Mouse (Mus musculus): ENCODE results near the gene Thy1. TPM values are rescaled to one million over a fixed set of nuclear protein-coding genes. Genes with fewer than 3 reads are reported as not detected.

Thy1 gene
- total RNA-seq, 1 experiment from 2014 or later: 35.7 TPM

DNA sequence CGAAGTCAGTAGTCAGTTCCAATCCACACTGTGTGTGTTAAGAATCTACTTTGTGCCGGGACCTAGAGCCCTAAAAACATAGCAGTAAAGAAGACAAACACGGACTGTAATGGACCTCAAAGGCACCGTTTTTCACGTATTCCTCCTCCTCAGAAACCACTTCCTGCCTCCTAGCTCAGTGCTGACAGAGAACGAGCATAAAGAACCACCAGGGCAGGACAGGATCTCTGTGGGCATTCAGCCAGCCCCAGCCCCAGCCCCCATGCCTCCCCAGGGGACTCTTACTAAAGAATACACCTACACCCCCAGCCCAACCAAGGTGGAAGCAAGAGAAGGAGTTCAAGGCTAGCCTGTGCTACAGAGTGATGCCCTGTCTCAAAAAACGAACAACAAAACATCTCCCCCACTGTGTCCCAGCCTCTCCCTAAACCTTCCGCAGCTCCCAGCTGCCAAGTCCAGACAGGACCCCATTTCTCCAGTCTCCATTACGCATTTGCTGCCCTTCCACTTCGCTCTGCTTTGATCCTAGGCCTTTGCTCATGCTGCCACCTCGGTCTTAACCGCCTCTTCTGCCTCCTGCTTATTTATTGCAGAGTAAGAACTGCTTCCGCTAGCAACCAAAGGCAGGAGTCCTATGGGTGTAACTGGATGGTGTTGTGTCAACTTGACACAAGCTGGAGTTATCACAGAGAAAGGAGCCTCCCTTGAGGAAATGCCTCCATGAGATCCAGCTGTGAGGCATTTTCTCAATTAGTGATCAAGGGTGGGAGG is 9.0 kb upstream of the Thy1 start:
- DNase-seq: no peak

DNA sequence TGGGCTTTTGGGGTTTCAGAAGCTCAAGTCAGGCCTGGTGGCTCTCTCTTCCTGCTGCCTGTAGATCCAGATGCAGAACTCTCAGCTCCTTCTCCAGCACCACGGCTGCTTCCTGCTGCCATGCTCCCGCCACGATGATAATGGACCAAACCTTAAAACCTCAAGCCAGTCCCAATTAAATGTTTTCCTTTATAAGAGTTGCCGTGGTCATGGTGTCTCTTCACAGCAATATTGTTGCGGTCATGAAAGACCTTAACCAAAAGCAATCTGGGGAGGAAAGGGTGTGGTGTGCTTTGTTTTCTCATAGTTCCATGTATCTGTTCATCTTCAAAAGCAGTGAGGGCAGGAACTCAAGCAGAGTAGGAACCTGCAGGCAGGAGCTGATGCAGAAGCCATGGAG is 6.1 kb upstream of the Thy1 start:
- DNase-seq: no peak

DNA sequence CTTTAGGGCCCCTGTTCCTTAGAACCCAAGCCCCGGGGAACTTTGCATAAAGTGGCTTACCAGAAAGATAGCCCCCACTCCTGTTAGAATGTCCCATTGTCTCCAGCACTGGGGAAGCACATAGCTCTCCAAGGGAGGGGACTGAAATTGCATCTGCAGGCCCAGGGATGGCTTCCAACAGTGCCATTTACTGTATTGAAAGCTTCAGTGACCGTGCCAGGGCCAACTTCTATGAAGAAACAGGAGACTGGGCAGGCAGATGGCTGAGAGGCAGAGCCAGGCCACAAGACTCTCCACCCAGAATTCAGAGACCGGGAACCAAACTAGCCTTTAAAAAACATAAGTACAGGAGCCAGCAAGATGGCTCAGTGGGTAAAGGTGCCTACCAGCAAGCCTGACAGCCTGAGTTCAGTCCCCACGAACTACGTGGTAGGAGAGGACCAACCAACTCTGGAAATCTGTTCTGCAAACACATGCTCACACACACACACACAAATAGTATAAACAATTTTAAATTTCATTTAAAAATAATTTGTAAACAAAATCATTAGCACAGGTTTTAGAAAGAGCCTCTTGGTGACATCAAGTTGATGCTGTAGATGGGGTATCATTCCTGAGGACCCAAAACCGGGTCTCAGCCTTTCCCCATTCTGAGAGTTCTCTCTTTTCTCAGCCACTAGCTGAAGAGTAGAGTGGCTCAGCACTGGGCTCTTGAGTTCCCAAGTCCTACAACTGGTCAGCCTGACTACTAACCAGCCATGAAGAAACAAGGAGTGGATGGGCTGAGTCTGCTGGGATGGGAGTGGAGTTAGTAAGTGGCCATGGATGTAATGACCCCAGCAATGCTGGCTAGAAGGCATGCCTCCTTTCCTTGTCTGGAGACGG is 1.4 kb upstream of the Thy1 start:
- no peak for DNase-seq

DNA sequence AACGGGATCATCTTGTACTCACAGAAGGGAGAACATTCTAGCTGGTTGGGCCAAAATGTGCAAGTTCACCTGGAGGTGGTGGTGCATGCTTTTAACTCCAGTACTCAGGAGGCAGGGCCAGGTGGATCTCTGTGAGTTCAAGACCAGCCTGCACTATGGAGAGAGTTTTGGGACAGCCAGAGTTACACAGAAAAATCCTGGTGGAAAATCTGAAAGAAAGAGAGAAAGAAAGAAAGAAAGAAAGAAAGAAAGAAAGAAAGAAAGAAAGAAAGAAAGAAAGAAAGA is 846 bp upstream of the Thy1 start:
- DNase-seq: no peak

DNA sequence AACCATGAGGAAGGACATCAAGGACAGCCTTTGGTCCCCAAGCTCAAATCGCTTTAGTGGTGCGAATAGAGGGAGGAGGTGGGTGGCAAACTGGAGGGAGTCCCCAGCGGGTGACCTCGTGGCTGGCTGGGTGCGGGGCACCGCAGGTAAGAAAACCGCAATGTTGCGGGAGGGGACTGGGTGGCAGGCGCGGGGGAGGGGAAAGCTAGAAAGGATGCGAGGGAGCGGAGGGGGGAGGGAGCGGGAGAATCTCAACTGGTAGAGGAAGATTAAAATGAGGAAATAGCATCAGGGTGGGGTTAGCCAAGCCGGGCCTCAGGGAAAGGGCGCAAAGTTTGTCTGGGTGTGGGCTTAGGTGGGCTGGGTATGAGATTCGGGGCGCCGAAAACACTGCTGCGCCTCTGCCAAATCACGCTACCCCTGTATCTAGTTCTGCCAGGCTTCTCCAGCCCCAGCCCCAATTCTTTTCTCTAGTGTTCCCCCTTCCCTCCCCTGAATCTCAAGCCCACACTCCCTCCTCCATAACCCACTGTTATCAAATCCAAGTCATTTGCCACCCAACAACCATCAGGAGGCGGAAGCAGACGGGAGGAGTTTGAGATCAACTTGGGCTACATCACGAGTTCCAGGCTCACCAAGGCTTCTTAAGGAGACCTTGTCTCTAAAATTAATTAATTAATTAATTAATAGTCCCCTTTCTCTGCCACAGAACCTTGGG is 683 bp downstream of the Thy1 start:
- DNase-seq: peak; percentile 32

DNA sequence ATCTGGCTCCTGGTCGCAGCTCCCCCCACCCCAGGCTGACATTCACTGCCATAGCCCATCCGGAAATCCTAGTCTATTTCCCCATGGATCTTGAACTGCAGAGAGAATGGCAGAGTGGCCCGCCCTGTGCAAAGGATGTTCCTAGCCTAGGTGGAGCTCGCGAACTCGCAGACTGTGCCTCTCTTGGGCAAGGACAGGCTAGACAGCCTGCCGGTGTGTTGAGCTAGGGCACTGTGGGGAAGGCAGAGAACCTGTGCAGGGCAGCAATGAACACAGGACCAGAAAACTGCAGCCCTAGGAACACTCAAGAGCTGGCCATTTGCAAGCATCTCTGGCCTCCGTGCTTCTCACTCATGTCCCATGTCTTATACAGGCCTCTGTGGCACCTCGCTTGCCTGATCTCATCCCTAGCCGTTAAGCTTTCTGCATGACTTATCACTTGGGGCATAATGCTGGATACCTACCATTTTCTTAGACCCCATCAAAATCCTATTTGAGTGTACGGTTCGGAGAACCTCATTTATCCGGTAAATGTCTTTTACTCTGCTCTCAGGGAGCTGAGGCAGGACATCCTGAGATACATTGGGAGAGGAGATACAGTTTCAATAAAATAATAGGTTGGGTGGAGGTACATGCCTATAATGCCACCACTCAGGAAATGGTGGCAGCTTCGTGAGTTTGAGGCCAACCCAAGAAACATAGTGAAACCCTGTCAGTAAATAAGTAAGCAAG is 1.4 kb downstream of the Thy1 start:
- no peak for DNase-seq

DNA sequence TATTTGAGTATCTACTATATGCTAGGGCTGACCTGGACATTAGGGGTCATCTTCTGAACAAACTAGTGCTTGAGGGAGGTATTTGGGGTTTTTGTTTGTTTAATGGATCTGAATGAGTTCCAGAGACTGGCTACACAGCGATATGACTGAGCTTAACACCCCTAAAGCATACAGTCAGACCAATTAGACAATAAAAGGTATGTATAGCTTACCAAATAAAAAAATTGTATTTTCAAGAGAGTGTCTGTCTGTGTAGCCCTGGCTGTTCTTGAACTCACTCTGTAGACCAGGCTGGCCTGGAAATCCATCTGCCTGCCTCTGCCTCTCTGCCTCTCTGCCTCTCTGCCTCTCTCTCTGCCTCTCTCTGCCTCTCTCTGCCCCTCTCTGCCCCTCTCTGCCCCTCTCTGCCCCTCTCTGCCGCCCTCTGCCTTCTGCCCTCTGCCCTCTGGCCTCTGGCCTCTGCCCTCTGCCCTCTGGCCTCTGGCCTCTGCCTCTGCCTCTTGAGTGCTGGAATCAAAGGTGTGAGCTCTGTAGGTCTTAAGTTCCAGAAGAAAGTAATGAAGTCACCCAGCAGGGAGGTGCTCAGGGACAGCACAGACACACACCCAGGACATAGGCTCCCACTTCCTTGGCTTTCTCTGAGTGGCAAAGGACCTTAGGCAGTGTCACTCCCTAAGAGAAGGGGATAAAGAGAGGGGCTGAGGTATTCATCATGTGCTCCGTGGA is 2.1 kb downstream of the Thy1 start:
- no peak for DNase-seq

DNA sequence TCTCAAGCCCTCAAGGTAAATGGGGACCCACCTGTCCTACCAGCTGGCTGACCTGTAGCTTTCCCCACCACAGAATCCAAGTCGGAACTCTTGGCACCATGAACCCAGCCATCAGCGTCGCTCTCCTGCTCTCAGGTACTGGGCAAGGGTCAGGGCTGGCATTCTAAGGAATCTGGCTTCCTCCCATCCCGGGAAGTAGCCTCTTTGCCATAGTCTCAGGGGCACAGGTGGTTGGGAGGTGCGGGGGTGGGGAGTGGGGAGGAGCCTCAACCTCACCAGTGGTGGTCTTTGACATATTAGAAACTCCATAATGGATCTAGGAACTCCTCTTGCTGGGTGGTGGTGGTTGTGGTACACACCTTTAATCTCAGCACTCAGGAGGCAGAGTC is 2.7 kb downstream of the Thy1 start:
- no peak for DNase-seq

DNA sequence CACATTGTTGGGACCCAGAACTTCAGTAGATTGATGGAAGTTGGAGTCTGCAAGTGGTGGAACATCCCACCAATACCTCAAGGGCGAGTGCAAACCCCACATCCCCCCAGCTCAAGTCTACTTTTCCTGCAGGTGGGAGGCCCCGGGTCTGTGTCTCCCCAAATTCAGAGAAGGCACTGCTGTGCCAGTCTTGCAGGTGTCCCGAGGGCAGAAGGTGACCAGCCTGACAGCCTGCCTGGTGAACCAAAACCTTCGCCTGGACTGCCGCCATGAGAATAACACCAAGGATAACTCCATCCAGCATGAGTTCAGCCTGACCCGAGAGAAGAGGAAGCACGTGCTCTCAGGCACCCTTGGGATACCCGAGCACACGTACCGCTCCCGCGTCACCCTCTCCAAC is 3.2 kb downstream of the Thy1 start:
- DNase-seq: no peak

DNA sequence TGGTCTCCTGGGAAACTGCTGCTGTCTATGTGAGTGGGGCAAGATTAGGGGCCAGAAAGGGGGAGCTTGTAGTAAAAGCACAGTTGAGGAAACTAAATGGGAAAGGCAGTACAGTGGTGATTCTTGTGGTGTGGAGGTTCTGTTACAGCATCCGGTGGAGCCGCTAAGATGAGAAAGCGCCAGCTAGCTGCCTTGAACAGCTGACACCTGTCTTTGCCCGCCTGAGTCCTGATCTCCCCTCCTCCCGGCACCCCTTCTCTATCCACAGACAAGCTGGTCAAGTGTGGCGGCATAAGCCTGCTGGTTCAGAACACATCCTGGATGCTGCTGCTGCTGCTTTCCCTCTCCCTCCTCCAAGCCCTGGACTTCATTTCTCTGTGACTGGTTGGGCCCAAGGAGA is 3.9 kb downstream of the Thy1 start:
- no peak for DNase-seq

DNA sequence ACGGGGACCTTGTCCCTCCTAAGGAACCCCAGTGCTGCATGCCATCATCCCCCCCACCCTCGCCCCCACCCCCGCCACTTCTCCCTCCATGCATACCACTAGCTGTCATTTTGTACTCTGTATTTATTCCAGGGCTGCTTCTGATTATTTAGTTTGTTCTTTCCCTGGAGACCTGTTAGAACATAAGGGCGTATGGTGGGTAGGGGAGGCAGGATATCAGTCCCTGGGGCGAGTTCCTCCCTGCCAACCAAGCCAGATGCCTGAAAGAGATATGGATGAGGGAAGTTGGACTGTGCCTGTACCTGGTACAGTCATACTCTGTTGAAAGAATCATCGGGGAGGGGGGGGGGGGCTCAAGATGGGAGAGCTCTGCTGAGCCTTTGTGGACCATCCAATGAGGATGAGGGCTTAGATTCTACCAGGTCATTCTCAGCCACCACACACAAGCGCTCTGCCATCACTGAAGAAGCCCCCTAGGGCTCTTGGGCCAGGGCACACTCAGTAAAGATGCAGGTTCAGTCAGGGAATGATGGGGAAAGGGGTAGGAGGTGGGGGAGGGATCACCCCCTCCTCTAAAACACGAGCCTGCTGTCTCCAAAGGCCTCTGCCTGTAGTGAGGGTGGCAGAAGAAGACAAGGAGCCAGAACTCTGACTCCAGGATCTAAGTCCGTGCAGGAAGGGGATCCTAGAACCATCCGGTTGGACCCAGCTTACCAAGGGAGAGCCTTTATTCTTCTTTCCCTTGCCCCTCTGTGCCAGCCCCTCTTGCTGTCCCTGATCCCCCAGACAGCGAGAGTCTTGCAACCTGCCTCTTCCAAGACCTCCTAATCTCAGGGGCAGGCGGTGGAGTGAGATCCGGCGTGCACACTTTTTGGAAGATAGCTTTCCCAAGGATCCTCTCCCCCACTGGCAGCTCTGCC is 4.6 kb downstream of the Thy1 start:
- DNase-seq: no peak

DNA sequence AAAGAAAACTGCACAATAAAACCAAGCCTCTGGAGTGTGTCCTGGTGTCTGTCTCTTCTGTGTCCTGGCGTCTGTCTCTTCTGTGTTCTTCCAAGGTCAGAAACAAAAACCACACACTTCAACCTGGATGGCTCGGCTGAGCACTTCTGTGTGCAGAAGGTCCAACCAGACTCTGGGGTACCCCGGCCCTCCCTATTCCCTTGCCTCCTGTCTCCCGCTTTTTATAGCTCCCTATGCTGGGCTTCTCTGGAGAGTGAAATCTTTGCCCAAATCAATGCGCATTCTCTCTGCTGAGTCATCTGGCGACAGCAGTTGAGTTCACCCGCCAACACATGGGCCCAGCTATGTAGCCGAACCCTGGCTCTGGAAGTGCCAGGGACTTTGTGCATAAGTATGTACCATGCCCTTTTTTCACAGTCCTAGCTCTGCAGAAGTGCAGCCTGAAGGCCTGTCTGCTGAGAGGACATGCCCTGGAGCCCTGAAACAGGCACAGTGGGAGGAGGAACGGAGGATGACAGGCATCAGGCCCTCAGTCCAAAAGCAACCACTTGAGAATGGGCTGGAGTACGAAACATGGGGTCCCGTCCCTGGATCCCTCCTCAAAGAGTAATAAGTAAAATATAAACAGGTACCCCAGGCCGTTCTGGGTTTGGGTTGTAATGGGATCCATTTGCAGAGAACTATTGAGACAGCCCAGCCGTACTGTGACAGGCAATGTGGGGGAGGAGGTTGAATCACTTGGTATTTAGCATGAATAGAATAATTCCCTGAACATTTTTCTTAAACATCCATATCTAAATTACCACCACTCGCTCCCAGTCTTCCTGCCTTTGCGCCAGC is 5.6 kb downstream of the Thy1 start:
- DNase-seq: no peak

DNA sequence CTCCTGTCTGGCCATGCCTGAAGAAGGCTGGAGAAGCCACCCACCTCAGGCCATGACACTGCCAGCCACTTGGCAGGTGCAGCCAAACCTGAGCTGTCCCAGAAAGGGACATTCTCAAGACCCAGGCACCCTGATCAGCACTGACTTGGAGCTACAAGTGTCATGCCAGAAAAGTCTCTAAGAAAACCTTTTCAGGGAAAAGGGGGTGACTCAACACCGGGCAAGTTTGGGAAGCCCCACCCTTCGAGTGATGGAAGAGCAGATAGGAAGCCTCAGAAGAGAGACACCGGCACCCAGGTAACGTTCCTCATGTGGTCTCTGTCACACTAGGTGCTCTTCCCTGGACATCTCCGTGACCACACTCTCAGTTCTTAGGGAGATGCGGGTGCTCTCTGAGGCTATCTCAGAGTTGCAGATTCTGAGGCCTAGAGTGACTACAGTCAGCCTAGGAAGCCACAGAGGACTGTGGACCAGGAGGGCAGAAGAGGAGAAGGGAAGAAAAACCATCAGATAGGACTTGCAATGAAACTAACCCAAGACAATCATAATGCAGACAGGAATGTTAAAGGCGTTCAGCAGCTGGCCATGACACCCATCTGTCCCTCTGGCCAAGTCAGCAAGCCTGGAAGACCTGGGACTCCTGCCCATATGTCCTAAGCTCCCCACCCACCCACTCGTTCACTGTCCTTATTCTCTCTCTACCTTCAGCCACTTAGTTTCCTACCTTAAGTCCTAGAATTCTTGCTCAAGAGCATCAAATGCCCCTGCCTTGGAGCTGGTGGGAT is 6.4 kb downstream of the Thy1 start:
- no peak for DNase-seq

DNA sequence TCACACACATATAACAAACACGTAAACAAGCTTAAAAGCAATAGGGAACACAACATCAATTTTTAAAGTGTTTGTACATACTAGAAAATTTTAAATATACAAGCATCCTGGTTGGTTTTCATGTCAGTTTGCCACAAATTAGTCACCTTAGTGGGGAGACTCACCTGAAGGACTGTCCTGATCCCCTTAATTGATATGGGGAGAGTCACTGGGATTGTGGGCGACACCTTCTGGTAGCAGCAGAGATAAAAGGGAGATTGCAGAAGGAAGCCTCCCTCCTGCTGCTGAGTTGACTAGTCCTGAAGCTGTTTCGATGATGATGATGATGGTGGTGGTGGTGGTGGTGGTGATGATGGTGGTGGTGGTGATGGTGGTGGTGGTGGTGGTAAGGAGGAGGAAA is 9.7 kb downstream of the Thy1 start:
- DNase-seq: no peak

DNA sequence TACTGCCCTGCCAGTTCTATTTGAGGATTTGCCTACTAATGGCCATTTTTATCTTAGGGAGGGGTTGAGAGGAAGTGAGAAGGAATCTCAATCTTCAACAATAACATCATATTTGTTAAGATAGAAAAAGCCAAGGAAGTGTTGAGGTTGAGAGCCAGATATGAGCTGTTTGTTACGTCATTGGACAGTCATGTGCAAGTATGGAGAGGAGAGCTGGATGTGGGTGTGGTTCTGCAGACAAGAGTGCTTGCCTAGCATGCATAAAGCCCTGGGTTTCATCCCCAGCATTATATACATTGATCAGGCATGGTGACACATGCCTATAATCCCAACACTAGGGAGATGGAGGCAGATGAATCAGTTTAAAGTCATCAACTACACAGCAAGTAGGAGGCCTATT is 10.8 kb downstream of the Thy1 start:
- no peak for DNase-seq

DNA sequence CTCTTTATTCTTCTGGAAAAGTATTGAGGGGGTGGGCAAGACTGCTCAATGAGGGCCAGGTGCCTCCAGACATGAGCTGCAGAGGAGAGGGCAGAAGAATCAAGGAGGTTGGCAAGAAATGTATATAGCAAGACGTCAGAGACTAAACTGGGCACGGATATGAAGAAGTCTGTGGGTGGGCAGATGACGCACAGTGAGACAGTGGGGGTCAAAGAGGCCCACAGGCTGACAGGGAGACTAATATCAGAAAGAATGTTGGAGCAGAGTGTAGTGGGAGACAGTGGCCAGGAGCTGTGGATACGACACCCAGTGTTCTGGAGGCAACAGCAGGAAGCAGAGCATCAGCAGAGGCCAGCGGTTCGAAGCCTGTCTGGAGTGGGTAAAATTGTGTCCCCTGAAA is 15.4 kb downstream of the Thy1 start:
- DNase-seq: no peak

DNA sequence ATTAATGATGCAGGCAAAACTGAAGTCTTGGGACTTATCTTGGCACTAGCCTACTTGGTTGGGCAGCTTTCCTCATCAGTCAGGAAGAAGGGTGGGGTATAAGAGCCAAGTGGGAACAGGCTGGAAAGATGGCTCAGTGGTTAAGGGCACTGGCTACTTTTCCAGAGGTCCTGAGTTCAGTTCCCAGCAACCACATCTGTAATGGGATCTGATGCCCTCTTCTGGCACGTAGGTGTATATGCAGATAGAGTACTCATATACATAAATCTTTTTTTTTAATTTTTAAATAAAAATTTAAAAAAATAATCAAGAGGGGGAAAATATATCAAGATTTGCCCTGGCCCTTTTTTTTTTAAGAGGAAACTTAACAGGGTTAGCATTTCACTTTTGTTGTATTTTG is 22.0 kb downstream of the Thy1 start:
- DNase-seq: no peak

DNA sequence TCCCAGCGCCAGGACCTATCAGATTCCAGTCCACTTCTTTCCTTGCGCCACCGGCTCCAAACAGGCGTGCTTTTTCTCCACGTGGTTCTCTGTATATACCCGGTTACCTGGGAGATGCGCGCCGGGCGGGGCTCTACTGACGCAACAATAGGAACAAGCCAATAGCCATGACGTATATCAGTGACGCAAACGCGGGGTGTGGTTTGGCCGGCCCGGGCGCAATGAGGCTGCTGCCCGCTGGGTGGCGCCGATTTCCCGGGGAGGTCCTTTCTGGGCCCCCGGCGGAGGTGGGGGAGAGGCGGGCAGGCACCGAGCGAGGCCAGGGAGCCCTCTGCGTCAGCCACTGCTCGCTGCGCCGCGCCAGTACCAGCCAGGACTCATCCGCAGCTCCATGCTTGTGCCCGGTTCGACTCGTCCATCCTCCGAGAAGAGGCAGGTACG is 23.6 kb downstream of the Thy1 start, which contains the start of gene Usp2:
Gene Usp2 (plus strand): TSS at position 237 of the 441 bp plus-strand sequence.
- peak; percentile 100 for DNase-seq
